ENCODE assay signal across 7 mouse cellular contexts in genomic region chrX:73675231-73675630, GRCm38 (mm10). TPM values are rescaled to one million over a fixed set of nuclear protein-coding genes. Genes with fewer than 3 reads are reported as not detected.
A peak's percentile ranks its signal among the peaks of the same experiment; 100 is the strongest.
DNase-seq lines count a peak whose midpoint lies in the region; ATAC-seq and TF ChIP-seq lines count a peak whose summit lies in the region.

No protein-coding gene starts in this region.

- 0 out of 2 replicates have a peak, but pooled peaks cover 9% of the 10 kb centered on the region for H3K36me3 ChIP-seq in embryonic facial prominence, embryonic 12.5 days
- H3K36me3 ChIP-seq in hindbrain, embryonic 15.5 days = peaks cover 3% of the 10 kb centered on the region; the same call in 1 of the 2 replicates
- 0 out of 2 replicates have a peak, but pooled peaks cover 3% of the 10 kb centered on the region for H3K36me3 ChIP-seq in neural tube, embryonic 14.5 days (ENCODE audit: control insufficient read depth, insufficient read depth, low read length)

- H3K9ac ChIP-seq in embryonic facial prominence, embryonic 12.5 days = no peak overlapping the region
- H3K9ac ChIP-seq in hindbrain, embryonic 15.5 days = no peak overlapping the region
- H3K9ac ChIP-seq in neural tube, embryonic 14.5 days (replicated peaks; ENCODE audit: low read depth, low read length) = no peak overlapping the region

- no peak for ATAC-seq in embryonic facial prominence, embryonic 12.5 days (ENCODE audit: insufficient number of reproducible peaks, insufficient read depth, low FRiP score, low TSS enrichment)
- no peak for ATAC-seq in hindbrain, embryonic 15.5 days (ENCODE audit: low FRiP score, low read depth)
- no peak for ATAC-seq in neural tube, embryonic 14.5 days (ENCODE audit: low read depth)
- ATAC-seq in megakaryocyte, adult 5-6 weeks (ENCODE audit: poor library complexity, severe bottlenecking) = no peak

- H3K4me2 ChIP-seq in embryonic facial prominence, embryonic 12.5 days (replicated peaks) = peak overlapping the region; percentile 67
- H3K4me2 ChIP-seq in hindbrain, embryonic 15.5 days = peak overlapping the region; percentile 75
- H3K4me2 ChIP-seq in neural tube, embryonic 14.5 days (ENCODE audit: low read depth, low read length) = peak overlapping the region; percentile 57

- no peak for TF ChIP-seq CTCF in layer of hippocampus, adult 2 months (conservative IDR thresholded peaks at IDR 0.05)

- DNase-seq in layer of hippocampus, adult 2 months (ENCODE audit: low spot score in 2 of 2) = no peak
- DNase-seq in layer of hippocampus, adult 8-10 months (ENCODE audit: low spot score in 2 of 2) = no peak
- DNase-seq in layer of hippocampus, postnatal 36 days = no peak

- H3K4me3 ChIP-seq in layer of hippocampus, adult 2 months = peak overlapping the region; percentile 69
- peak overlapping the region; percentile 60; the same call in 1 of the 2 replicates for H3K4me3 ChIP-seq in embryonic facial prominence, embryonic 12.5 days
- H3K4me3 ChIP-seq in hindbrain, embryonic 15.5 days = peak overlapping the region; percentile 62; the same call in 1 of the 2 replicates
- H3K4me3 ChIP-seq in neural tube, embryonic 14.5 days (ENCODE audit: low read depth, low read length) = peak overlapping the region; percentile 50; the same call in 1 of the 2 replicates

- 64% methylated on average over 2 of the region's 2 CpGs for WGBS in embryonic facial prominence, embryonic 12.5 days
- WGBS in hindbrain, embryonic 15.5 days = 71% methylated on average over 2 of the region's 2 CpGs
- 60% methylated on average over 2 of the region's 2 CpGs for WGBS in neural tube, embryonic 14.5 days

- H3K27ac ChIP-seq in layer of hippocampus, adult 2 months = peak overlapping the region; percentile 94
- H3K27ac ChIP-seq in embryonic facial prominence, embryonic 12.5 days = no peak overlapping the region
- no peak overlapping the region for H3K27ac ChIP-seq in hindbrain, embryonic 15.5 days (replicated peaks)
- no peak overlapping the region for H3K27ac ChIP-seq in neural tube, embryonic 14.5 days (ENCODE audit: low read depth, low read length)

- peaks cover 3% of the 10 kb centered on the region; the same call in 1 of the 2 replicates for H3K27me3 ChIP-seq in embryonic facial prominence, embryonic 12.5 days
- H3K27me3 ChIP-seq in hindbrain, embryonic 15.5 days = no peaks in the 10 kb centered on the region
- H3K27me3 ChIP-seq in neural tube, embryonic 14.5 days (ENCODE audit: control insufficient read depth, insufficient read depth, low read length) = no peaks in the 10 kb centered on the region

- H3K4me1 ChIP-seq in embryonic facial prominence, embryonic 12.5 days = 0 out of 2 replicates have a peak, but pooled peaks cover 6% of the 10 kb centered on the region
- peaks cover 21% of the 10 kb centered on the region for H3K4me1 ChIP-seq in hindbrain, embryonic 15.5 days (replicated peaks)
- H3K4me1 ChIP-seq in neural tube, embryonic 14.5 days (ENCODE audit: control insufficient read depth, insufficient read depth, low read length) = peaks cover 7% of the 10 kb centered on the region; the same call in 1 of the 2 replicates

- H3K9me3 ChIP-seq in embryonic facial prominence, embryonic 12.5 days = no peaks in the 10 kb centered on the region
- H3K9me3 ChIP-seq in hindbrain, embryonic 15.5 days = no peaks in the 10 kb centered on the region
- H3K9me3 ChIP-seq in neural tube, embryonic 14.5 days (ENCODE audit: control insufficient read depth, low read length) = no peaks in the 10 kb centered on the region

RNA-seq across cellular contexts. Expression of gene Slc6a8, which starts 2.3 kb away (rescaled TPM):
- total RNA-seq in layer of hippocampus, adult 2 months (2021) = 10 to 100 TPM; 95.0 to 95.5 TPM
- total RNA-seq in layer of hippocampus, adult 8-10 months (2022) = 100 to 1,000 TPM; 101 to 115 (median 108) TPM
- polyA plus RNA-seq in embryonic facial prominence, embryonic 12.5 days (2016; fragmentation: Nextera tagmentation; extraction: Ambion mirVana) = 8.3 and 9.0 TPM in 2 replicates
- polyA plus RNA-seq in hindbrain, embryonic 15.5 days (2015; fragmentation: Nextera tagmentation; extraction: Ambion mirVana) = 6.7 and 7.0 TPM in 2 replicates
- 9.7 and 11.6 TPM in 2 replicates for polyA plus RNA-seq in neural tube, embryonic 14.5 days (2014; fragmentation: Nextera tagmentation; extraction: Ambion mirVana)
- not detected in 2 replicates for total RNA-seq in megakaryocyte, adult 5-6 weeks (2015)
- total RNA-seq in megakaryocyte, adult 5-6 weeks (2017) = 1.1 TPM in 1 of 2 replicates, not detected in the other
- 100 to 1,000 TPM in 1 of 2 experiments, 10 to 100 TPM in 1; 92.0 to 100 TPM for total RNA-seq in layer of hippocampus, postnatal 36 days (2021)

RNA-seq across cellular contexts. Expression of gene Pnck, which starts 15.3 kb away (rescaled TPM):
- 100 to 1,000 TPM; 113 to 125 TPM for total RNA-seq in layer of hippocampus, adult 2 months (2021)
- total RNA-seq in layer of hippocampus, adult 8-10 months (2022) = 100 to 1,000 TPM; 115 to 126 (median 117) TPM
- polyA plus RNA-seq in embryonic facial prominence, embryonic 12.5 days (2016; fragmentation: Nextera tagmentation; extraction: Ambion mirVana) = 13.1 and 13.5 TPM in 2 replicates
- 162 and 175 TPM in 2 replicates for polyA plus RNA-seq in hindbrain, embryonic 15.5 days (2015; fragmentation: Nextera tagmentation; extraction: Ambion mirVana)
- 142 and 186 TPM in 2 replicates for polyA plus RNA-seq in neural tube, embryonic 14.5 days (2014; fragmentation: Nextera tagmentation; extraction: Ambion mirVana)
- total RNA-seq in megakaryocyte, adult 5-6 weeks (2015) = 0.59 TPM in 1 of 2 replicates, not detected in the other
- total RNA-seq in megakaryocyte, adult 5-6 weeks (2017) = not detected in 2 replicates
- total RNA-seq in layer of hippocampus, postnatal 36 days (2021) = 100 to 1,000 TPM; 107 to 123 TPM

RNA-seq across cellular contexts. Expression of gene Dusp9, which starts 36.0 kb away (rescaled TPM):
- under 1 TPM; 0.20 to 0.25 TPM for total RNA-seq in layer of hippocampus, adult 2 months (2021)
- total RNA-seq in layer of hippocampus, adult 8-10 months (2022) = under 1 TPM; 0.28 to 0.58 (median 0.38) TPM
- polyA plus RNA-seq in embryonic facial prominence, embryonic 12.5 days (2016; fragmentation: Nextera tagmentation; extraction: Ambion mirVana) = 23.2 and 23.7 TPM in 2 replicates
- 0.82 and 1.0 TPM in 2 replicates for polyA plus RNA-seq in hindbrain, embryonic 15.5 days (2015; fragmentation: Nextera tagmentation; extraction: Ambion mirVana)
- 0.19 and 0.31 TPM in 2 replicates for polyA plus RNA-seq in neural tube, embryonic 14.5 days (2014; fragmentation: Nextera tagmentation; extraction: Ambion mirVana)
- 0.11 and 0.13 TPM in 2 replicates for total RNA-seq in megakaryocyte, adult 5-6 weeks (2015)
- 0.16 TPM in 1 of 2 replicates, not detected in the other for total RNA-seq in megakaryocyte, adult 5-6 weeks (2017)
- total RNA-seq in layer of hippocampus, postnatal 36 days (2021) = under 1 TPM; 0.18 to 0.25 TPM

RNA-seq across cellular contexts. Expression of gene Bcap31, which starts 40.7 kb away (rescaled TPM):
- 10 to 100 TPM; 72.3 to 77.8 TPM for total RNA-seq in layer of hippocampus, adult 2 months (2021)
- 10 to 100 TPM; 82.3 to 95.3 (median 86.5) TPM for total RNA-seq in layer of hippocampus, adult 8-10 months (2022)
- 164 and 171 TPM in 2 replicates for polyA plus RNA-seq in embryonic facial prominence, embryonic 12.5 days (2016; fragmentation: Nextera tagmentation; extraction: Ambion mirVana)
- polyA plus RNA-seq in hindbrain, embryonic 15.5 days (2015; fragmentation: Nextera tagmentation; extraction: Ambion mirVana) = 134 and 137 TPM in 2 replicates
- 112 and 132 TPM in 2 replicates for polyA plus RNA-seq in neural tube, embryonic 14.5 days (2014; fragmentation: Nextera tagmentation; extraction: Ambion mirVana)
- 211 and 214 TPM in 2 replicates for total RNA-seq in megakaryocyte, adult 5-6 weeks (2015)
- 157 and 173 TPM in 2 replicates for total RNA-seq in megakaryocyte, adult 5-6 weeks (2017)
- 10 to 100 TPM; 83.2 to 85.3 TPM for total RNA-seq in layer of hippocampus, postnatal 36 days (2021)

RNA-seq across cellular contexts. Expression of gene Abcd1, which starts 41.2 kb away (rescaled TPM):
- total RNA-seq in layer of hippocampus, adult 2 months (2021) = 10 to 100 TPM; 11.2 to 11.8 TPM
- total RNA-seq in layer of hippocampus, adult 8-10 months (2022) = 10 to 100 TPM; 13.6 to 16.6 (median 15.1) TPM
- 14.9 and 15.1 TPM in 2 replicates for polyA plus RNA-seq in embryonic facial prominence, embryonic 12.5 days (2016; fragmentation: Nextera tagmentation; extraction: Ambion mirVana)
- 12.9 and 13.9 TPM in 2 replicates for polyA plus RNA-seq in hindbrain, embryonic 15.5 days (2015; fragmentation: Nextera tagmentation; extraction: Ambion mirVana)
- 9.2 and 10.2 TPM in 2 replicates for polyA plus RNA-seq in neural tube, embryonic 14.5 days (2014; fragmentation: Nextera tagmentation; extraction: Ambion mirVana)
- 80.0 and 82.4 TPM in 2 replicates for total RNA-seq in megakaryocyte, adult 5-6 weeks (2015)
- total RNA-seq in megakaryocyte, adult 5-6 weeks (2017) = 32.7 and 35.7 TPM in 2 replicates
- total RNA-seq in layer of hippocampus, postnatal 36 days (2021) = 10 to 100 TPM; 11.7 to 12.1 TPM

Comparison
In these comparisons a context has a peak if more than half of its experiments do, and no peak if none do; other contexts are left out.
1. RNA of gene Slc6a8, which starts 2.3 kb away (total RNA-seq): 101 to 115 TPM in layer of hippocampus, adult 8-10 months, 92.0 to 100 TPM in layer of hippocampus, postnatal 36 days and 95.0 to 95.5 TPM in layer of hippocampus, adult 2 months; 1.1 TPM in megakaryocyte, adult 5-6 weeks; every median in the first group is over 10 times any median in the second.
2. RNA of gene Pnck, which starts 15.3 kb away (total RNA-seq): 113 to 125 TPM in layer of hippocampus, adult 2 months, 107 to 123 TPM in layer of hippocampus, postnatal 36 days and 115 to 126 TPM in layer of hippocampus, adult 8-10 months; 0.59 TPM in megakaryocyte, adult 5-6 weeks; every median in the first group is over 10 times any median in the second.
3. Peak in every context shown above with its lines, with median percentiles within 50 percentile points of each other: H3K4me3 ChIP-seq and H3K4me2 ChIP-seq.